Mouse (Mus musculus) lung, embryonic 14.5 days (tissue): ENCODE data around the gene Peg3. TPM values are rescaled to one million over a fixed set of nuclear protein-coding genes. Genes with fewer than 3 reads are reported as not detected.

Experiments used
- ATAC-seq: fragments of 200-750 bp; cut with Nextera tagmentation; 2 replicates; pipeline ENCODE4 v1.8.0; 2017; ENCODE audit warnings: mild to moderate bottlenecking, moderate TSS enrichment, moderate library complexity; ENCODE audit not compliant: insufficient read depth
- DNase-seq: peaks from one replicate; pipeline ENCODE4 v3.0.0-alpha.2; 2015
- H3K27ac ChIP-seq: fragments of 300-500 bp; sonication (generic); 2 replicates; pipeline ENCODE4 v1.5.1; 2014; ENCODE audit warnings: low read depth, mild to moderate bottlenecking, moderate library complexity
- H3K27me3 ChIP-seq: fragments of 300-500 bp; sonication (generic); 2 replicates; pipeline ENCODE4 v1.6.1; 2014; ENCODE audit warnings: low read length, control low read depth; ENCODE audit not compliant: insufficient read depth
- H3K36me3 ChIP-seq: fragments of 300-500 bp; sonication (generic); 2 replicates; pipeline ENCODE4 v1.6.1; 2014; ENCODE audit warnings: control low read depth; ENCODE audit not compliant: insufficient read depth
- H3K4me1 ChIP-seq: fragments of 300-500 bp; sonication (generic); 2 replicates; pipeline ENCODE4 v1.6.1; 2014; ENCODE audit warnings: antibody characterized with exemption, control low read depth; ENCODE audit not compliant: insufficient read depth
- H3K4me2 ChIP-seq: fragments of 300-500 bp; sonication (generic); 2 replicates; pipeline ENCODE4 v1.6.1; 2014; ENCODE audit warnings: mild to moderate bottlenecking
- H3K4me3 ChIP-seq: fragments of 300-500 bp; sonication (generic); 2 replicates; pipeline ENCODE4 v1.5.1; 2014; ENCODE audit warnings: low read depth, low read length
- H3K9ac ChIP-seq: fragments of 300-500 bp; sonication (generic); 2 replicates; pipeline ENCODE4 v1.6.1; 2014
- H3K9me3 ChIP-seq: fragments of 300-500 bp; sonication (generic); 2 replicates; pipeline ENCODE4 v1.6.1; 2016; ENCODE audit warnings: low read depth, low read length, control low read depth
- CTCF ChIP-seq: IDR thresholded peaks from 2 replicates; pipeline ENCODE4 v1.5.1; 2016; ENCODE audit warnings: antibody characterized with exemption, low read depth
- WGBS: fragments of 180-500 bp; shearing (Covaris S2); extraction: QIAGEN DNeasy Blood & Tissue Kit; methylation state at CpG from one replicate; pipeline ENCODE4 v1.1.7; 2014; 5-methylcytosine and 5-hydroxymethylcytosine counted together
- polyA plus RNA-seq: library from polyadenylated mRNA; unstranded; fragments of >200 nt; fragmentation: Nextera tagmentation; extraction: Ambion mirVana; gene quantifications from 2 replicates; pipeline ENCODE4 v1.2.1, GENCODE M21; 2014

Gene Peg3
- polyA plus RNA-seq, 1 experiment from 2014 or later = 173 TPM

DNA sequence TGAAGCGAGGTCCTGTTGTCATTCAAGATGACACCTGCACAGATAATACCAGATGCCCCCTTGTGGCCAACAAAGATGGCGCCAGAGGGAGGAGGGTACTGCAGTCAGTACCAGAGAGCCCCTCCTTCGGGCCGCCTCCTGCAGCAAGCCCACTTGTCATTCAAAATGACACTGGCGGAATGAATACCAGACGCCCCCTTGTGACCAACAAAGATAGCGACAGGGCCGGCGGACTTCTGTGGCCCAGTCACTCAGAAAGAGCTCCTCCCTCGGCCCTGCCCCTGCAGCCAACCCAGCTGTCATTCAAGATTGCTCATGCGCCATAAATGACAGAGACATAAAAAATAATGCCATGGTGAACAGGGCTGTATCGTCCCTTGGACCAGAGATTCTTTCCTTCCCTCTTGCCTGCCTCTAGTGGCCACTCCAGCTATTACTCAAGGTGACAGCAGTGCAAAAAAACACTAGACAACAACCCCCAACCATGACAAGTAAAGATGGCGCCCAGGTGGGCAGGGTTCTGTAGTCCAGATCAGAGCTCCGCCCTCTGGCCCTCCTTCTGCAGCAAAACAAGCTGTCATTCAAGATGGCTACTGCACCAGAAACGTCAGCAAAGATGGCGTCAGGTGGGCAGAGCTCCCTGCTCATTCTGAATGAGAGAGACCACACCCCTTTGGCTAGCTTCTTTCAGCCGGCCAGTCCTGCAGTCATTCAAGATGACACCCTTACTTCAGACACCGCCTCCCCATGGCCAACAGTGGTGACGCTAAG lies 2.7 kb downstream of the Peg3 start:
- Histone ChIP-seq H3K9ac (no peak overlapping the region), H3K27me3 (no peaks in the 10 kb centered on the region), H3K4me2 (peak overlapping the region; percentile 55), H3K27ac (peak overlapping the region; percentile 72), H3K9me3 (peaks cover 38% of the 10 kb centered on the region), H3K4me1 (no peaks in the 10 kb centered on the region), H3K36me3 (peaks cover 24% of the 10 kb centered on the region), H3K4me3 (peak overlapping the region; percentile 56)
- peak; percentile 48 for TF ChIP-seq CTCF
- 58% methylated on average over 19 of the region's 19 CpGs for WGBS
- ATAC-seq (peak; percentile 45), DNase-seq (peak; percentile 87)

- no peak overlapping the region for H3K9ac ChIP-seq
- H3K36me3 ChIP-seq = peaks cover 81% of the 10 kb centered on the region
- ATAC-seq (no peak), DNase-seq (no peak)
- no peak overlapping the region for H3K4me3 ChIP-seq
- H3K27ac ChIP-seq = no peak overlapping the region
- 88% methylated on average over 15 of the region's 15 CpGs for WGBS
- no peaks in the 10 kb centered on the region for H3K9me3 ChIP-seq
- H3K27me3 ChIP-seq = no peaks in the 10 kb centered on the region
- no peaks in the 10 kb centered on the region for H3K4me1 ChIP-seq
- no peak for TF ChIP-seq CTCF
- no peak overlapping the region for H3K4me2 ChIP-seq
These were observed 20.8 kb downstream of the Peg3 start for GRCm38 (mm10) chr7:6709396-6709795.

DNA sequence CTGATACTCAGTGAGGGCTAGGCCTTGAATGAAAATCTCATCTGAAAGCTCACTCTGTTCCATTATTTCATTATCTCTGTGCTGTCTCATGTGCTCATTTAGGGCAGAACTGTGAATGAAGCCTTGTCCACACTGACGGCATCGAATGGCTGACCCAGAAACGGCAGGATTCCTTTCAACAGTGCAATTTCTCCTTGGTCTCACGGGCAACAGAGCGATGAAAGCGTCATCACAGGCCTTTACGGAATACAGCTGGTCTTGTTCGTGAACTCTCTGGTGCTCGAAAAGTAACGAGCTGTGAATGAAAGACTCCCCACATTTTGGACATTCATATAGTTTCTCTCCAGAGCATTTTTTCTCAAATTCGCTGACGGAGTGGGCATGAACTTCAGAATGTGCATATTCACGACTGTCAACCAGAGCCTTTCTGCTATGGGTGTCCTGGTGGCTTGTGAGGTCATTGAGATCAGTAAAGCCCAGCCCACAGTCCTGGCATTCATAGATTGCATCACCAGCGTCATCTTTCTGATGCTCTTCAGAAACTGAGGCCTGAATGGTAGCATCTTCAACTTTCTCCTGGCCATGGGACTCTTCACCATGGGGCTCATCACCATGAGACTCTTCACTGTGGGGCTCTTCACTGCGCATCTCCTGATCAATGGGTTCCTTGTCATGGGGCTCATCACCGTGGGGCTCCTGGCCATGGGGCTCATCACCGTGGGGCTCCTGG lies 21.6 kb downstream of the Peg3 start:
- Histone ChIP-seq H3K36me3 (peaks cover 83% of the 10 kb centered on the region), H3K4me2 (no peak overlapping the region), H3K4me3 (no peak overlapping the region), H3K27me3 (no peaks in the 10 kb centered on the region), H3K4me1 (no peaks in the 10 kb centered on the region), H3K9ac (no peak overlapping the region), H3K27ac (no peak overlapping the region), H3K9me3 (no peaks in the 10 kb centered on the region)
- DNase-seq (peak; percentile 23), ATAC-seq (no peak; the same call in 1 of the 2 replicates)
- no peak for TF ChIP-seq CTCF
- WGBS = 70% methylated on average over 17 of the region's 17 CpGs

DNA sequence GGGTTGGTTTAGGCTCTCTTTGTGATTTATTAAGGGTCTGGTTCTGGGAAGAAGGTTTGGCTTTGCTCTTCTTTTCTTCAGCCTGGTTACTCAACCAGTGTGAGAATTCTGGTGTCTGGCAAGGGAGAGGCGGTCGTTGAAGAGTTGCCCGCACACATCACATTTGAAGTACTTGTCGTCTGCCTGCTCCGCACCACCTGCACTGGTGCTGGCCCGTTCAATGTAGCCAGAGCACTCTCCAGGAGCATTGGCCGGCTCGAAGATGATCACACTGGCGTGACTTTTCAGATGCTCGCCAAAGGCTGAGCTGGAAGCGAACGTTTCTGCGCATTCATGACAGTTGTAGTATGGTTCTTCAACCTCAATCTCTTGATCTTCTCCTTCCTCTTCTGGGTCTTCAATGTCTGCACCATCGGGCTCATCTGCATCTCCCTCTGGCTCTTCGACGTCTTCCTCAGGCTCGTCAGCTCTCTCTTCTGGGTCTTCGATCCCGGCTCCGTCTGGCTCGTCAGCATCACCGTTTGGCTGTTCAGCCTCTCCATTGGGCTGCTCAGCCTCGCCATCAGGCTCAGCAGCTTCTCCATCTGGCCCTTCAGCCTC lies 22.7 kb downstream of the Peg3 start:
- Histone ChIP-seq H3K9ac (no peak overlapping the region), H3K9me3 (no peaks in the 10 kb centered on the region), H3K4me3 (no peak overlapping the region), H3K4me1 (no peaks in the 10 kb centered on the region), H3K27me3 (no peaks in the 10 kb centered on the region), H3K36me3 (peaks cover 72% of the 10 kb centered on the region), H3K4me2 (no peak overlapping the region), H3K27ac (no peak overlapping the region)
- DNase-seq (no peak), ATAC-seq (no peak)
- WGBS = 90% methylated on average over 23 of the region's 23 CpGs
- TF ChIP-seq CTCF = no peak

- Histone ChIP-seq H3K9ac (no peak overlapping the region), H3K27me3 (no peaks in the 10 kb centered on the region), H3K27ac (no peak overlapping the region), H3K4me1 (no peaks in the 10 kb centered on the region), H3K9me3 (no peaks in the 10 kb centered on the region), H3K36me3 (peaks cover 4% of the 10 kb centered on the region; the same call in 1 of the 2 replicates), H3K4me3 (no peak overlapping the region), H3K4me2 (no peak overlapping the region)
- 60% methylated on average over 3 of the region's 3 CpGs for WGBS
- TF ChIP-seq CTCF = no peak
- DNase-seq = no peak
- no peak for ATAC-seq
These were observed 31.0 kb downstream of the Peg3 start for GRCm38 (mm10) chr7:6699230-6699629.

DNA sequence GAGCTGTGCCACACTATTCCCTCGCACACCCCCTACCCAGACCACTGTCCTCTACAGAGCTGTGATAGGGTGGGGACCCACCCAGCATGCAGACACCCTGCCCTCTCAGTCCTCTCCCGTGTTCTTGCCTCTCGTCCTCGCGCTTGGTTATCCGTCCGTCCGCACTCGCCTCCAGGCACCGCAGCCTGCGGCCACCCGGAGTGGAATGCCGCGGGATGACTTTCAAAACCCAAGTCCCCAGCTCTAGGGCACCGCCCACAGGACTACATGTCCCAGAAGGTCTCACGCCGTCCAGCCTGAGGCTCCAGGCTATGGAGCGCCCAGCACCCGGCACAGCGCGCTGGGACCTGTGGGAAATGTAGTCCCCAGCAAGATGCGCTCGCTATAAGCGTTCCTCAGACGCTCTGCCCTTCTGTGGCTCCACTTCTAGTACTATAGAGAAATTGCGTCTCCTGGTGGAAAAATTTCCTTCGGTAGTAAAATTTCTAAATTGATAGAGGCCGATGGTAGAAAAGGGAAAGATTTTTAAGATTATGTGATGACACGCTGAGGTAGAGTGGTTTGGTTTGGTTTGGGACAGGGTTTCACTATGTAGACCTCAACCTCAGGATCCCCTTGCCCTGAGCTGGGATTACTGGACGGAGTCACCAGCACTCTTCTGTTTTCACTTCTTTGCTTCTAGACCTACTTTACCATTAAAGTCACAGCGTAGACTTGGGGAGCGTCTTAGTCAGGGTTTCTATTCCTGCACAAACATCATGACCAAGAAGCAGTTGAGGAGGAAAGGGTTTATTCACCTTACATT lies 33.8 kb downstream of the Peg3 start, which contains the start of gene Zim1:
Zim1 (minus strand) TSS at position 210 of the 805 bp plus-strand sequence.
- DNase-seq = peak; percentile 97
- peak within 1 kb of the TSS; percentile 70 for H3K4me2 ChIP-seq
- peak within 1 kb of the TSS; percentile 44 for H3K4me3 ChIP-seq
- no peaks in the 10 kb centered on the region for H3K4me1 ChIP-seq
- H3K36me3 ChIP-seq = no peaks in the 10 kb centered on the region
- H3K27me3 ChIP-seq = no peaks in the 10 kb centered on the region
- H3K27ac ChIP-seq = no peak within 1 kb of the TSS
- no peaks in the 10 kb centered on the region for H3K9me3 ChIP-seq
- 10% methylated on average over 32 of the region's 32 CpGs for WGBS
- H3K9ac ChIP-seq = peak within 1 kb of the TSS; percentile 53
- no peak; the same call in none of the 2 replicates for TF ChIP-seq CTCF
- peak; percentile 100 for ATAC-seq
